Mouse (Mus musculus) kidney, adult 2 months (tissue): ENCODE measurements around the gene Sorcs2.

Source experiments
- CTCF ChIP-seq: fragments of 200-500 bp; conservative IDR thresholded peaks from 2 replicates; pipeline ENCODE4 v1.5.1; 2011; ENCODE audit warnings: low read depth, mild to moderate bottlenecking, control low read depth, low read length, moderate library complexity, mixed read lengths; ENCODE audit not compliant: insufficient read depth, insufficient read length
- POLR2A ChIP-seq: fragments of 200-500 bp; IDR thresholded peaks from one replicate; pipeline ENCODE4 v1.6.1; 2011; ENCODE audit warnings: low read depth, low read length, control low read depth

- no peak for TF ChIP-seq POLR2A
- no peak for TF ChIP-seq CTCF
These were observed 71.6 kb downstream of the Sorcs2 start for GRCm38 (mm10) chr5:36326057-36327010.
